Mouse (Mus musculus): ENCODE measurements around the gene Fabp3. TPM values are rescaled to one million over a fixed set of nuclear protein-coding genes. Genes with fewer than 3 reads are reported as not detected.

Fabp3 gene
- polyA plus RNA-seq, 1 experiment, result not detected

DNA sequence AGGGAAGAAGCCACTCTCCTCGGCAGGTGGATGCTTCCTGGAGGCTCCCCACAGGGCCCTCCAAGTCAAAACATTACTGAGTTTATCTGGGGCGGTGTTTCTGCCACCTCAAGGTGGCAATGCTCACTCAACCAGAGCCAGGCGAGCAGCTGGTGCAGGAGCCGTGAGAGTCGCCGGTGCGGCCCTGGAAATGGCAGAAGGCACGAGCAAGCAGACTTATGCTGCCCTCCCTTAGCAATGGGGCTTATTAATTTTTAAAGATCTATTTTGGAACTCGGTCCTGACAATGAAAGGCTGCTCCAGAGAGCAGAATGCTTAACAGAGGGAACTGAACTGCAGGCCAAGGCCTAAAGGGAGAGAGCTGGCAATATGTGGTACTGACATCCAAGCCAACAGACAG lies 19.0 kb downstream of the Fabp3 start:
- H3K9me3 ChIP-seq (ENCODE audit: control insufficient read depth, low read length), result no peaks in the 10 kb centered on the region
- no peak for TF ChIP-seq TAL1 (IDR thresholded peaks at IDR 0.05; ENCODE audit: low read length)
- TF ChIP-seq GATA1 (IDR thresholded peaks at IDR 0.05; ENCODE audit: low read length), result no peak
- no peak overlapping the region for H3K4me3 ChIP-seq (replicated peaks)
- peaks cover 78% of the 10 kb centered on the region for H3K36me3 ChIP-seq (ENCODE audit: control insufficient read depth)
- peaks cover 3% of the 10 kb centered on the region for H3K4me1 ChIP-seq (ENCODE audit: control insufficient read depth)
- no peaks in the 10 kb centered on the region for H3K27me3 ChIP-seq (ENCODE audit: control insufficient read depth)

DNA sequence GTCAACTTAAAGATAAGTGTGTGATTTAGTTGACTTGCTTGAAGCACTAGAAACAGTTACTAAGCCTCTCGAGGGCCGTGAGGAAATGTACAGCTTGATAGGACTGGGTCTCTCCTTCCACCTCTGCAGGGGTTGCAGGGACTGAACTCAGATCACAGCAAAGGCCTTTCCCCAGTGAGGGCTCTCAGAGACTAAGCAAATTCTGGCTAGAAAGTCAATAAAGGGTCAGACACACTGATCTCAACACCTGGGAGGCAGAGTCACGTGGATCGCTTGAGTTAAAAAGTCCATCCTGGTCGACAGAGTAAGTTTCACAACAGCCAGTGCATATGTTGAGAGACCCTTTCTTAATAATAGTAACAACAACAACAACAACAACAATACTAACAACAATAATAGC lies 27.5 kb downstream of the Fabp3 start:
- TF ChIP-seq TAL1 (IDR thresholded peaks at IDR 0.05; ENCODE audit: low read length) (no peak), GATA1 (IDR thresholded peaks at IDR 0.05; ENCODE audit: low read length) (no peak)
- H3K9me3 ChIP-seq (ENCODE audit: control insufficient read depth, low read length), result no peaks in the 10 kb centered on the region
- H3K4me1 ChIP-seq (ENCODE audit: control insufficient read depth), result no peaks in the 10 kb centered on the region
- H3K4me3 ChIP-seq (replicated peaks), result no peak overlapping the region
- no peaks in the 10 kb centered on the region for H3K27me3 ChIP-seq (ENCODE audit: control insufficient read depth)
- H3K36me3 ChIP-seq (ENCODE audit: control insufficient read depth), result peaks cover 65% of the 10 kb centered on the region

DNA sequence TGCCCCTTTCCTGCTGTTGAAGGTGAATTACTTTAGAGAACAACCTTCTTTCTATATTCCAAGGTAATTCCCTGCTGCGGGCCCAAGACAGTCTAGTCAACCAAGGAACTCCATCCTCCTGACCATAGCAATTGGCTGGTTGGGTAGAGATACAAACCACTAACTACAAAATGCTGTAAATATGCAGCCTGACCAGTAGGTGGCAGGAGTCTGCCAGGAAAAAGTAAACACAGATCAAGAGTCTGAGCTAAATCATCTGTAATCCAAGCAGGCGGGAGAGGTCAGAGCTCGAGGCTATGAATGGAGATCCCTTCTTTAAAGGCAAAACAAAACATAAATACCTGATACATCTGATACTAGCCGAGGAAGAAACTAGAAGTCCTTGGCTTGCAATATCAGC lies 33.3 kb downstream of the Fabp3 start:
- H3K4me3 ChIP-seq (replicated peaks), result no peak overlapping the region
- peaks cover 4% of the 10 kb centered on the region for H3K4me1 ChIP-seq (ENCODE audit: control insufficient read depth)
- H3K27me3 ChIP-seq (ENCODE audit: control insufficient read depth), result no peaks in the 10 kb centered on the region
- H3K36me3 ChIP-seq (ENCODE audit: control insufficient read depth), result peaks cover 69% of the 10 kb centered on the region
- no peaks in the 10 kb centered on the region for H3K9me3 ChIP-seq (ENCODE audit: control insufficient read depth, low read length)
- TF ChIP-seq GATA1 (IDR thresholded peaks at IDR 0.05; ENCODE audit: low read length), result no peak
- TF ChIP-seq TAL1 (IDR thresholded peaks at IDR 0.05; ENCODE audit: low read length), result no peak

DNA sequence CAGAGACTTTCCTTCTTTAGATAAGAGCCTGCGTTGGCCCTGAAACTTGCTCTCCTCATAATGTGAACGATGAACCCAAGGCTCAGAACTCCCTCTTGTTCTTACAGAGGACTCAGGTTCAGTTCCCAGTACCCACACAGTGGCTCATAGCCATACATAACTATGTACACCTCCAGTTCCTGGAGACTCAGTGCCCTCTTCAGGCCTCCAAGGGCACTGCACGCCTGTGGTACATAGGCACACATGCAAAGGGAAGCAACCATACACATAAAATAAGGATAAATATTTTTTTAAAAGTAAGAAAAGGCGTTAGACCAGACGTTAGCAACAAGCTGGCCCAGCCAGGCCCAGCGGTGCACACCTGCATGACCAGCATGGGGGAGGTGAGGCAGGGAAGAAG lies 41.3 kb downstream of the Fabp3 start:
- Histone ChIP-seq H3K27me3 (ENCODE audit: control insufficient read depth) (no peaks in the 10 kb centered on the region), H3K4me1 (ENCODE audit: control insufficient read depth) (peaks cover 24% of the 10 kb centered on the region), H3K9me3 (ENCODE audit: control insufficient read depth, low read length) (peaks cover 4% of the 10 kb centered on the region), H3K4me3 (replicated peaks) (no peak overlapping the region), H3K36me3 (ENCODE audit: control insufficient read depth) (peaks cover 100% of the 10 kb centered on the region)
- TF ChIP-seq GATA1 (IDR thresholded peaks at IDR 0.05; ENCODE audit: low read length) (no peak), TAL1 (IDR thresholded peaks at IDR 0.05; ENCODE audit: low read length) (no peak)

DNA sequence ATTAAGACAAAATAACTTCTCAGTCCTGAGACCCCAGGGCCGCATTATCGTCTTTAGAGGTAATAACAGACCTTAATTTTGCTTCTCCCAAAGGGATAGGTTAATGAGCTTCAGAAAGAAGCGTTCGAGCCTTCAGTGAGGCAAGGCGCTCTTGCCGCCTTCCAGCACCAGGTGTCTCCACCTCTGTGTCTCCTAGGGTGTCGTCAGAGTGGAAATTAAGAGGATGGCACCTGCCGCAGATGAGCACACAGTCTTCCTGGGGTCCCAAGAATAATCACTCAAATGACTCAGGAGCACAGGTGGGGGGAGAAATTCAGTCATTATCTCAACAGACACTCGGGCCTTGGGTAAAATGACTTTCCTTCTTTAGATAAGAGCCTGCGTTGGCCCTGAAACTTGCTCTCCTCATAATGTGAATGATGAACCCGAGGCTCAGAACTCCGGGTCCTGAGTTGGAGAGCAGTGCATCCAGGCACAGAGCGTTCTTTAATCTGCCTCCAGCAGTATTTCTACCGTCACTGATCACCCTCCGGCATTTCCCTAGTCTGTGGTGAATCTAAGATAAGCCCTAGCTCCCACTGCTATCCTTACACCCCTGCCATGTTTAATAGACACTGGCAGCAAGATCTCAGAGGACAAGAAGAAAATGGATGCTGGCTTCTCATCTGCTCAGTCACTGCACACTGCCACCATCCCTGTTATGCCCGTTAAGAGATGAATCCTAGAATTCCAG lies 42.5 kb downstream of the Fabp3 start:
- Histone ChIP-seq H3K4me3 (replicated peaks) (no peak overlapping the region), H3K9me3 (ENCODE audit: control insufficient read depth, low read length) (peaks cover 4% of the 10 kb centered on the region), H3K4me1 (ENCODE audit: control insufficient read depth) (peaks cover 24% of the 10 kb centered on the region), H3K36me3 (ENCODE audit: control insufficient read depth) (peaks cover 98% of the 10 kb centered on the region), H3K27me3 (ENCODE audit: control insufficient read depth) (no peaks in the 10 kb centered on the region)
- TF ChIP-seq TAL1 (IDR thresholded peaks at IDR 0.05; ENCODE audit: low read length) (no peak), GATA1 (IDR thresholded peaks at IDR 0.05; ENCODE audit: low read length) (no peak)

GRCm38 (mm10) chr4:130352588-130352987 lies 44.2 kb downstream of the Fabp3 start:
- Histone ChIP-seq H3K36me3 (ENCODE audit: control insufficient read depth) (peaks cover 93% of the 10 kb centered on the region), H3K4me3 (replicated peaks) (no peak overlapping the region), H3K4me1 (ENCODE audit: control insufficient read depth) (peaks cover 29% of the 10 kb centered on the region), H3K27me3 (ENCODE audit: control insufficient read depth) (no peaks in the 10 kb centered on the region), H3K9me3 (ENCODE audit: control insufficient read depth, low read length) (peaks cover 4% of the 10 kb centered on the region)
- no peak for TF ChIP-seq TAL1 (IDR thresholded peaks at IDR 0.05; ENCODE audit: low read length)
- TF ChIP-seq GATA1 (IDR thresholded peaks at IDR 0.05; ENCODE audit: low read length), result no peak

GRCm38 (mm10) chr4:130357946-130358345 lies 49.6 kb downstream of the Fabp3 start:
- TF ChIP-seq GATA1 (IDR thresholded peaks at IDR 0.05; ENCODE audit: low read length) (no peak), TAL1 (IDR thresholded peaks at IDR 0.05; ENCODE audit: low read length) (no peak)
- H3K9me3 ChIP-seq (ENCODE audit: control insufficient read depth, low read length), result no peaks in the 10 kb centered on the region
- H3K4me3 ChIP-seq (replicated peaks), result peak overlapping the region; percentile 70
- peaks cover 49% of the 10 kb centered on the region for H3K4me1 ChIP-seq (ENCODE audit: control insufficient read depth)
- no peaks in the 10 kb centered on the region for H3K27me3 ChIP-seq (ENCODE audit: control insufficient read depth)
- peaks cover 61% of the 10 kb centered on the region for H3K36me3 ChIP-seq (ENCODE audit: control insufficient read depth)

GRCm38 (mm10) chr4:130359486-130360237 lies 51.3 kb downstream of the Fabp3 start, which contains the start of the genes Zcchc17 and Snrnp40:
Gene Zcchc17 (minus strand): TSS chr4:130359943.
Gene Snrnp40 (plus strand): TSS chr4:130360132.
- H3K27me3 ChIP-seq (ENCODE audit: control insufficient read depth), result no peaks in the 10 kb centered on the region
- peak within 1 kb of the TSS; percentile 70 for H3K4me3 ChIP-seq (replicated peaks)
- TF ChIP-seq GATA1 (IDR thresholded peaks at IDR 0.05; ENCODE audit: low read length) (peak; percentile 53; the same call in 1 of the 2 replicates), TAL1 (IDR thresholded peaks at IDR 0.05; ENCODE audit: low read length) (peak; percentile 68)
- no peaks in the 10 kb centered on the region for H3K9me3 ChIP-seq (ENCODE audit: control insufficient read depth, low read length)
- H3K36me3 ChIP-seq (ENCODE audit: control insufficient read depth), result peaks cover 60% of the 10 kb centered on the region
- H3K4me1 ChIP-seq (ENCODE audit: control insufficient read depth), result peaks cover 45% of the 10 kb centered on the region

DNA sequence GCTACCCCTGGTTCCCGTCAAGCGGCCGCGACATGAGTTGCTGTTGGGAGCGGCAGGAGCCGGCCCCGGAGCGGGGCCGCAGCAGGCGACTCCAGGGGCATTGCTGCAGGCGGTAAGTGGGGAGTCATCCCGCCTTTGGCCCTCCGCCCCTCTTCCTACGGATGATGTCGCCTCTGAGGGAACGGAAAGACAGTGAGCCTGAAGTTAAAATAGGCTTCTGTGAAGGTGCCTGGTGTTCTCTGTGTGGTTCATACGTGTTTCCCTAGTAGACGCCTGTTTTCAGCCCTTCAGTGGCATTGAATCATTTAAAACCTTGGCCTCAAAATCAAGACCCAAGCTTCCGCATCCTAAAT lies 51.8 kb downstream of the Fabp3 start:
- H3K9me3 ChIP-seq (ENCODE audit: control insufficient read depth, low read length), result no peaks in the 10 kb centered on the region
- H3K4me3 ChIP-seq (replicated peaks), result peak overlapping the region; percentile 70
- H3K36me3 ChIP-seq (ENCODE audit: control insufficient read depth), result peaks cover 60% of the 10 kb centered on the region
- TF ChIP-seq GATA1 (IDR thresholded peaks at IDR 0.05; ENCODE audit: low read length), result no peak
- no peak for TF ChIP-seq TAL1 (IDR thresholded peaks at IDR 0.05; ENCODE audit: low read length)
- peaks cover 45% of the 10 kb centered on the region for H3K4me1 ChIP-seq (ENCODE audit: control insufficient read depth)
- no peaks in the 10 kb centered on the region for H3K27me3 ChIP-seq (ENCODE audit: control insufficient read depth)

Other genes with a start within 250 kb of the Fabp3 start
- gene Pef1, start 206.0 kb upstream of the Fabp3 start, polyA plus RNA-seq (2012), result 3.1 and 3.8 TPM in 2 replicates
- gene Hcrtr1, start 169.2 kb upstream of the Fabp3 start, polyA plus RNA-seq (2012), result not detected in 2 replicates
- gene Tinagl1, start 133.5 kb upstream of the Fabp3 start, polyA plus RNA-seq (2012), result 58.6 and 58.7 TPM in 2 replicates
- not detected in 2 replicates for gene Gm853, start 86.2 kb upstream of the Fabp3 start, polyA plus RNA-seq (2012)
- gene Serinc2, start 29.4 kb upstream of the Fabp3 start, polyA plus RNA-seq (2012), result not detected in 2 replicates
- not detected in 2 replicates for gene Gm10570, start 79 bp downstream of the Fabp3 start, polyA plus RNA-seq (2012)
- 3.1 and 3.2 TPM in 2 replicates for gene Zcchc17, start 51.3 kb downstream of the Fabp3 start, polyA plus RNA-seq (2012)
- 6.1 TPM in 2 replicates for gene Snrnp40, start 51.5 kb downstream of the Fabp3 start, polyA plus RNA-seq (2012)